Mouse (Mus musculus) colon, adult 2 months (tissue): Measurements from ENCODE around the gene Rbpj. TPM values are rescaled to one million over a fixed set of nuclear protein-coding genes. Genes with fewer than 3 reads are reported as not detected.

Experiments used
- polyA plus RNA-seq: library from polyadenylated mRNA; depleted of rRNA; stranded (reverse); fragments of >200 nt; gene quantifications from 2 replicates; pipeline ENCODE4 v1.2.3, GENCODE M21; 2012; rRNA removed

Rbpj gene
- 6.8 and 7.8 TPM in 2 replicates for polyA plus RNA-seq

GRCm38 (mm10) chr5:53465883-53466282, at the start of gene Rbpj:
TSS of gene Rbpj (plus strand) at chr5:53466152.

Other genes with a start within 250 kb of the Rbpj start
- 47.1 and 49.0 TPM in 2 replicates for gene Smim20, start 199.1 kb upstream of the Rbpj start, polyA plus RNA-seq
- 3.5 and 6.9 TPM in 2 replicates for gene Cckar, start 241.6 kb downstream of the Rbpj start, polyA plus RNA-seq